ENCODE assay signal across 8 mouse cellular contexts in the genomic region with DNA sequence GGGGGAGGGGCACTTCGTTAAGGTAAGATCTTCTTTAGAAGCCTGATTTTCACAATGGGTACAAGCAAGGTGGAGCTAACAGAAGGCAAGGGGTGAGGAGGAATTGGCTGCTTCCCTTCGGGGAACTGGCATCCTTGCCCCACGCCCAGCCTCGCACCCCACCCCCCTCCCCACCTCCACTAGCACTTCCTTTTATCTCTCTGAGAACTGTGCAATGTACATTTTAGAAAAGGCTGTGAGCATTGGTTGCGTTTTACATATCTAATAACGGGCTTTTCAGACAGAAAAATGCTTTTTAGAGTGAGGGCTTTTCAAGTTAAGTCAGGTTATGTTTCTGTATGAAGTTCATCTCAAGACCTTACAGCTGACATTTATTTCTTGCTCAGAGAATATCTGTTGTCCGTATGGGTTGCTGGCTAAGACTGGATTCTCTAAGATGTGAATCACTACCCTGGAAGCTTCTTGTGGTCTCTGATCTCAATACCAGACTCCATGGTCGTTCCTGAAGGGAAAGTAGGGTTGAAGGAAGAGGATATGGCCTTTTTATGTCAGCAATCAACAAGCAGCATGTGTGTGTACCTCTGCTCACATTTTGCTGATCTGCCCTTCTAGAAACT.
DNase-seq lines count a peak whose midpoint lies in the region; ATAC-seq and TF ChIP-seq lines count a peak whose summit lies in the region.
"Had no signal": no experiment of that assay in that cellular context is flagged by ENCODE, and none has a peak within 500 bp of the region (broad histone marks: within the 10 kb centered on the region; RNA-seq: fewer than 3 reads in every experiment).

No protein-coding gene starts in this region.

- no peaks in the 10 kb centered on the region for H3K9me3 ChIP-seq in hindbrain, embryonic 10.5 days
- no peaks in the 10 kb centered on the region for H3K9me3 ChIP-seq in hindbrain, embryonic 14.5 days (ENCODE audit: control insufficient read depth, low read length)
- H3K9me3 ChIP-seq: liver, embryonic 12.5 days had no signal

- no peak overlapping the region for H3K4me3 ChIP-seq in hindbrain, embryonic 10.5 days
- H3K4me3 ChIP-seq in hindbrain, embryonic 14.5 days (replicated peaks; ENCODE audit: low read length) = no peak overlapping the region
- no peak overlapping the region for H3K4me3 ChIP-seq in myocyte
- H3K4me3 ChIP-seq: liver, embryonic 12.5 days had no signal

- WGBS in hindbrain, embryonic 10.5 days = 53% methylated on average over 8 of the region's 8 CpGs
- 54% methylated on average over 8 of the region's 8 CpGs for WGBS in hindbrain, embryonic 14.5 days

- peak overlapping the region; percentile 30; the same call in 1 of the 2 replicates for H3K27ac ChIP-seq in hindbrain, embryonic 10.5 days
- no peak overlapping the region for H3K27ac ChIP-seq in hindbrain, embryonic 14.5 days
- H3K27ac ChIP-seq: liver, embryonic 12.5 days had no signal

- no peaks in the 10 kb centered on the region for H3K79me2 ChIP-seq in myocyte (ENCODE audit: control insufficient read depth, insufficient read depth)

- no peak for TF ChIP-seq POLR2A in myocyte (IDR thresholded peaks at IDR 0.05; ENCODE audit: insufficient read length, low read depth)

- H3K27me3 ChIP-seq in hindbrain, embryonic 10.5 days (ENCODE audit: insufficient read depth, poor library complexity, severe bottlenecking) = no peaks in the 10 kb centered on the region
- no peaks in the 10 kb centered on the region for H3K27me3 ChIP-seq in hindbrain, embryonic 14.5 days (ENCODE audit: control insufficient read depth, insufficient read depth, low read length)
- H3K27me3 ChIP-seq in myocyte (ENCODE audit: control insufficient read depth, insufficient read depth, insufficient read length) = no peaks in the 10 kb centered on the region
- H3K27me3 ChIP-seq: liver, embryonic 12.5 days had no signal

- peaks cover 11% of the 10 kb centered on the region for H3K4me1 ChIP-seq in hindbrain, embryonic 10.5 days (replicated peaks)
- 0 out of 2 replicates have a peak, but pooled peaks cover 3% of the 10 kb centered on the region for H3K4me1 ChIP-seq in hindbrain, embryonic 14.5 days (replicated peaks; ENCODE audit: control insufficient read depth, insufficient read depth, low read length)
- H3K4me1 ChIP-seq: liver, embryonic 12.5 days had no signal

- no peak overlapping the region for H3ac ChIP-seq in myocyte (ENCODE audit: control insufficient read depth, insufficient read length)

- no peak for ATAC-seq in hindbrain, embryonic 14.5 days (ENCODE audit: low FRiP score)
- no peak for ATAC-seq in cerebellum, adult (ENCODE audit: insufficient number of reproducible peaks, low FRiP score, low TSS enrichment)
- ATAC-seq: liver, embryonic 12.5 days had no signal

- intact Hi-C loops in left cerebral cortex, postnatal 4 days (cut with DNase I) = no loop called here

- DNase-seq in hindbrain, embryonic 10.5 days (ENCODE audit: low spot score) = no peak
- no peak for DNase-seq in hindbrain, embryonic 14.5 days (ENCODE audit: low spot score)
- peak; percentile 66 for DNase-seq in NIH3T3 (ENCODE audit: low read depth)
- DNase-seq in induced T-regulatory cell, adult 2 months (ENCODE audit: low read depth) = peak; percentile 10
- DNase-seq in left cerebral cortex, postnatal 4 days = no peak

- no peaks in the 10 kb centered on the region for H3K36me3 ChIP-seq in hindbrain, embryonic 10.5 days
- no peaks in the 10 kb centered on the region for H3K36me3 ChIP-seq in hindbrain, embryonic 14.5 days (replicated peaks; ENCODE audit: control insufficient read depth, insufficient read depth)
- H3K36me3 ChIP-seq in myocyte (ENCODE audit: control insufficient read depth, insufficient read depth) = no peaks in the 10 kb centered on the region
- H3K36me3 ChIP-seq: liver, embryonic 12.5 days had no signal

- no peak overlapping the region for H3K9ac ChIP-seq in hindbrain, embryonic 14.5 days
- H3K9ac ChIP-seq: liver, embryonic 12.5 days had no signal

- no peak overlapping the region for H3K4me2 ChIP-seq in hindbrain, embryonic 14.5 days (replicated peaks)
- H3K4me2 ChIP-seq in myocyte (ENCODE audit: low read depth) = peak overlapping the region; percentile 30
- H3K4me2 ChIP-seq: liver, embryonic 12.5 days had no signal

TF ChIP-seq in myocyte, 11 proteins besides CTCF, POLR2A, EP300 and RAD21:
- TF ChIP-seq MYOD1 (IDR thresholded peaks at IDR 0.05; ENCODE audit: control insufficient read depth in 1 of 3, insufficient read length in 2 of 3, low read depth in 2 of 3) (no peak), TCF12 (IDR thresholded peaks at IDR 0.05; ENCODE audit: insufficient read depth, poor library complexity, severe bottlenecking) (no peak)

Comparison
In these comparisons a context has a peak if more than half of its experiments do, and no peak if none do; other contexts are left out.
1. DNase-seq: peak in NIH3T3 (single experiment) and induced T-regulatory cell, adult 2 months (single experiment); none in hindbrain, embryonic 10.5 days (single experiment), hindbrain, embryonic 14.5 days (single experiment) and left cerebral cortex, postnatal 4 days (single experiment).